In the genomic region with DNA sequence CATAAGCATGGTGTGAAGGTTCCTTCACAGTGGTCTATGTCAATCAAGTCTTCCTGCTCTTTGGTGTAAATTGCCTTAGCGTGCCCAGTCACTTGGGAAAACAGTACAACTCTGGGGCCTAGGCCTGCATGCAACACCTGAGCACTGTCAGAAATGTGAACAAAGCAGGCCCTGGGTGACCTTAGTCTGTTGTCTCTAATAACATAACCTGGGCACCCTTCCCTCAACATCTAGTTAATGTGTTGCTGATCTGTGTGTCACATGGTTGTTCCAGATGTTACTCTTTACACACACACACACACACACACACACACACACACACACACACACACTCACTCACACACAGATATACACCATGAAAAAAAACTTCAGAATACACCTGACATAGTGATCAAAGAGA, we compare ENCODE assay signal across 19 mouse cellular contexts.
"Had no signal": no experiment of that assay in that cellular context is flagged by ENCODE, and none has a peak within 500 bp of the region (broad histone marks: within the 10 kb centered on the region; RNA-seq: fewer than 3 reads in every experiment).

No protein-coding gene starts in this region.

- H3K9ac ChIP-seq: intestine, embryonic 15.5 days; limb, embryonic 12.5 days; limb, embryonic 15.5 days; lung, embryonic 15.5 days; midbrain, embryonic 13.5 days had no signal

- H3K27ac ChIP-seq: intestine, embryonic 15.5 days; limb, embryonic 12.5 days; limb, embryonic 15.5 days; lung, embryonic 15.5 days; midbrain, embryonic 10.5 days; midbrain, embryonic 13.5 days had no signal

- H3K4me2 ChIP-seq: intestine, embryonic 15.5 days; limb, embryonic 12.5 days; limb, embryonic 15.5 days; lung, embryonic 15.5 days; midbrain, embryonic 13.5 days had no signal

- H3K9me3 ChIP-seq: intestine, embryonic 15.5 days; limb, embryonic 15.5 days; lung, embryonic 15.5 days; megakaryocyte, embryonic 14.5 days; midbrain, embryonic 13.5 days had no signal

- H3K27me3 ChIP-seq: intestine, embryonic 15.5 days; limb, embryonic 12.5 days; lung, embryonic 15.5 days; megakaryocyte, embryonic 14.5 days; midbrain, embryonic 13.5 days had no signal

- H3K36me3 ChIP-seq: lung, embryonic 15.5 days had no signal

- H3K4me1 ChIP-seq: intestine, embryonic 15.5 days; midbrain, embryonic 10.5 days; midbrain, embryonic 13.5 days had no signal

- DNase-seq: kidney, adult 11 months; left cerebral cortex, postnatal 4 days; lung, adult 18-20 months; lung, postnatal 10 days; lung, postnatal 36 days; right cerebral cortex, adult 18-20 months; right cerebral cortex, postnatal 14 days; right cerebral cortex, postnatal 4 days; thymus, adult 18-20 months; thymus, postnatal 36 days had no signal

- H3K4me3 ChIP-seq: intestine, embryonic 15.5 days; limb, embryonic 12.5 days; limb, embryonic 15.5 days; lung, embryonic 15.5 days; megakaryocyte, embryonic 14.5 days; midbrain, embryonic 10.5 days; midbrain, embryonic 13.5 days; myocyte had no signal

- ATAC-seq: intestine, embryonic 15.5 days; midbrain, embryonic 13.5 days; midbrain, embryonic 16.5 days had no signal
